Mouse (Mus musculus) kidney, embryonic 15.5 days (tissue): Measurements from ENCODE around the gene Serpinb12. TPM values are rescaled to one million over a fixed set of nuclear protein-coding genes. Genes with fewer than 3 reads are reported as not detected.

Experiments
- ATAC-seq: fragments of 200-750 bp; cut with Nextera tagmentation; replicated peaks from 2 replicates; pipeline ENCODE4 v1.8.0; 2017; ENCODE audit warnings: moderate TSS enrichment; ENCODE audit not compliant: low FRiP score
- H3K27ac ChIP-seq: fragments of 300-500 bp; sonication (generic); 2 replicates; pipeline ENCODE4 v1.5.1; 2015; ENCODE audit warnings: mild to moderate bottlenecking, inconsistent platforms
- H3K27me3 ChIP-seq: fragments of 300-500 bp; sonication (generic); 2 replicates; pipeline ENCODE4 v1.6.1; 2015; ENCODE audit warnings: inconsistent platforms
- H3K36me3 ChIP-seq: fragments of 300-500 bp; sonication (generic); 2 replicates; pipeline ENCODE4 v1.6.1; 2015; ENCODE audit warnings: inconsistent platforms
- H3K4me1 ChIP-seq: fragments of 300-500 bp; sonication (generic); 2 replicates; pipeline ENCODE4 v1.6.1; 2015; ENCODE audit warnings: inconsistent platforms
- H3K4me2 ChIP-seq: fragments of 300-500 bp; sonication (generic); 2 replicates; pipeline ENCODE4 v1.6.1; 2015; ENCODE audit warnings: moderate library complexity, mild to moderate bottlenecking, inconsistent platforms
- H3K4me3 ChIP-seq: fragments of 300-500 bp; sonication (generic); replicated peaks from 2 replicates; pipeline ENCODE4 v1.5.1; 2015; ENCODE audit warnings: mild to moderate bottlenecking, inconsistent platforms
- H3K9ac ChIP-seq: fragments of 300-500 bp; sonication (generic); 2 replicates; pipeline ENCODE4 v1.6.1; 2015; ENCODE audit warnings: mild to moderate bottlenecking, inconsistent platforms
- H3K9me3 ChIP-seq: fragments of 300-500 bp; sonication (generic); replicated peaks from 2 replicates; pipeline ENCODE4 v1.6.1; 2016; ENCODE audit warnings: inconsistent platforms
- WGBS: fragments of 180-500 bp; shearing (Covaris S2); methylation state at CpG from one replicate; pipeline ENCODE4 v1.1.7; 2015; ENCODE audit warnings: mixed read lengths; 5-methylcytosine and 5-hydroxymethylcytosine counted together
- polyA plus RNA-seq: library from polyadenylated mRNA; unstranded; fragments of >200 nt; fragmentation: Nextera tagmentation; extraction: Ambion mirVana; gene quantifications from 2 replicates; pipeline ENCODE4 v1.2.1, GENCODE M21; 2015

The Serpinb12 gene
- polyA plus RNA-seq, 1 experiment from 2014 or later: not detected

GRCm38 (mm10) chr1:107006316-107006715 lies 72.1 kb downstream of the Serpinb12 start:
- Histone ChIP-seq H3K9ac (no peak overlapping the region), H3K4me3 (no peak overlapping the region), H3K4me1 (no peaks in the 10 kb centered on the region), H3K9me3 (no peaks in the 10 kb centered on the region), H3K36me3 (no peaks in the 10 kb centered on the region), H3K27ac (no peak overlapping the region), H3K4me2 (no peak overlapping the region), H3K27me3 (no peaks in the 10 kb centered on the region)
- ATAC-seq: no peak
- 85% methylated on average over 3 of the region's 3 CpGs for WGBS

Other genes with a start within 250 kb of the Serpinb12 start
- gene Bcl2, start 220.2 kb upstream of the Serpinb12 start, polyA plus RNA-seq: 26.4 and 26.7 TPM in 2 replicates
- gene Kdsr, start 174.7 kb upstream of the Serpinb12 start, polyA plus RNA-seq: 11.3 and 13.4 TPM in 2 replicates
- gene Vps4b, start 137.7 kb upstream of the Serpinb12 start, polyA plus RNA-seq: 73.9 and 78.6 TPM in 2 replicates
- gene Serpinb5, start 73.3 kb upstream of the Serpinb12 start, polyA plus RNA-seq: 0.31 and 0.33 TPM in 2 replicates
- gene Serpinb13, start 46.5 kb downstream of the Serpinb12 start, polyA plus RNA-seq: not detected in 2 replicates
- 0.46 TPM in 1 of 2 replicates, not detected in the other for gene Serpinb3a, start 117.9 kb downstream of the Serpinb12 start, polyA plus RNA-seq
- gene Serpinb3d, start 149.1 kb downstream of the Serpinb12 start, polyA plus RNA-seq: not detected in 2 replicates